Mouse (Mus musculus) midbrain, embryonic 12.5 days (tissue): ENCODE measurements around the gene Hspbp1. TPM values are rescaled to one million over a fixed set of nuclear protein-coding genes. Genes with fewer than 3 reads are reported as not detected.

Experiments
- ATAC-seq: fragments of 200-750 bp; cut with Nextera tagmentation; 2 replicates; pipeline ENCODE4 v1.8.0; 2017; ENCODE audit warnings: low read depth, moderate TSS enrichment, moderate library complexity; ENCODE audit not compliant: low FRiP score
- H3K27ac ChIP-seq: fragments of 300-500 bp; sonication (generic); replicated peaks from 2 replicates; pipeline ENCODE4 v1.5.1; 2016; ENCODE audit warnings: mild to moderate bottlenecking
- H3K27me3 ChIP-seq: fragments of 300-500 bp; sonication (generic); 2 replicates; pipeline ENCODE4 v1.6.1; 2016; ENCODE audit warnings: mild to moderate bottlenecking
- H3K36me3 ChIP-seq: fragments of 300-500 bp; sonication (generic); 2 replicates; pipeline ENCODE4 v1.6.1; 2016
- H3K4me1 ChIP-seq: fragments of 300-500 bp; sonication (generic); 2 replicates; pipeline ENCODE4 v1.6.1; 2016
- H3K4me2 ChIP-seq: fragments of 300-500 bp; sonication (generic); replicated peaks from 2 replicates; pipeline ENCODE4 v1.6.1; 2016; ENCODE audit warnings: mild to moderate bottlenecking, moderate library complexity
- H3K4me3 ChIP-seq: fragments of 300-500 bp; sonication (generic); 2 replicates; pipeline ENCODE4 v1.5.1; 2016; ENCODE audit warnings: mild to moderate bottlenecking
- H3K9ac ChIP-seq: fragments of 300-500 bp; sonication (generic); replicated peaks from 2 replicates; pipeline ENCODE4 v1.6.1; 2016; ENCODE audit warnings: mild to moderate bottlenecking, moderate library complexity
- H3K9me3 ChIP-seq: fragments of 300-500 bp; sonication (generic); 2 replicates; pipeline ENCODE4 v1.6.1; 2016; ENCODE audit warnings: mild to moderate bottlenecking
- WGBS: fragments of 180-500 bp; shearing (Covaris S2); methylation state at CpG from one replicate; pipeline ENCODE4 v1.1.7; 2016; 5-methylcytosine and 5-hydroxymethylcytosine counted together
- polyA plus RNA-seq: library from polyadenylated mRNA; unstranded; fragments of >200 nt; fragmentation: Nextera tagmentation; extraction: Ambion mirVana; gene quantifications from 2 replicates; pipeline ENCODE4 v1.2.1, GENCODE M21; 2016

Gene Hspbp1
- polyA plus RNA-seq, 1 experiment from 2014 or later: 111 TPM

- H3K4me1 ChIP-seq: no peaks in the 10 kb centered on the region
- H3K36me3 ChIP-seq: peaks cover 27% of the 10 kb centered on the region
- WGBS: 88% methylated on average over 2 of the region's 2 CpGs
- no peak overlapping the region for H3K4me3 ChIP-seq
- no peak overlapping the region for H3K27ac ChIP-seq
- ATAC-seq: no peak
- H3K9me3 ChIP-seq: no peaks in the 10 kb centered on the region
- H3K9ac ChIP-seq: no peak overlapping the region
- H3K27me3 ChIP-seq: no peaks in the 10 kb centered on the region
- no peak overlapping the region for H3K4me2 ChIP-seq
Measured at GRCm38 (mm10) chr7:4625928-4626327, 58.9 kb downstream of the Hspbp1 start.

- Histone ChIP-seq H3K4me1 (no peaks in the 10 kb centered on the region), H3K9ac (no peak overlapping the region), H3K27ac (no peak overlapping the region), H3K4me3 (no peak overlapping the region), H3K4me2 (no peak overlapping the region), H3K27me3 (no peaks in the 10 kb centered on the region), H3K36me3 (peaks cover 12% of the 10 kb centered on the region), H3K9me3 (no peaks in the 10 kb centered on the region)
- 43% methylated on average over 1 of the region's 1 CpGs for WGBS
- no peak for ATAC-seq
Measured at GRCm38 (mm10) chr7:4624343-4624742, 60.5 kb downstream of the Hspbp1 start.

- Histone ChIP-seq H3K27ac (no peak overlapping the region), H3K27me3 (no peaks in the 10 kb centered on the region), H3K9me3 (no peaks in the 10 kb centered on the region), H3K4me3 (no peak overlapping the region), H3K36me3 (peaks cover 6% of the 10 kb centered on the region), H3K9ac (no peak overlapping the region), H3K4me2 (no peak overlapping the region), H3K4me1 (no peaks in the 10 kb centered on the region)
- ATAC-seq: peak; percentile 61; the same call in 1 of the 2 replicates
- 26% methylated on average over 4 of the region's 4 CpGs for WGBS
Measured at GRCm38 (mm10) chr7:4623544-4624189, 61.2 kb downstream of the Hspbp1 start.

- Histone ChIP-seq H3K4me1 (no peaks in the 10 kb centered on the region), H3K27me3 (no peaks in the 10 kb centered on the region), H3K27ac (no peak overlapping the region), H3K9me3 (no peaks in the 10 kb centered on the region), H3K4me2 (no peak overlapping the region), H3K9ac (no peak overlapping the region), H3K36me3 (no peaks in the 10 kb centered on the region), H3K4me3 (no peak overlapping the region)
- WGBS: 50% methylated on average over 1 of the region's 1 CpGs
- no peak for ATAC-seq
Measured at GRCm38 (mm10) chr7:4619979-4620378, 64.9 kb downstream of the Hspbp1 start.

GRCm38 (mm10) chr7:4613740-4614403 is 71.0 kb downstream of the Hspbp1 start:
- Histone ChIP-seq H3K4me2 (no peak overlapping the region), H3K27me3 (no peaks in the 10 kb centered on the region), H3K36me3 (no peaks in the 10 kb centered on the region), H3K9ac (no peak overlapping the region), H3K4me3 (no peak overlapping the region), H3K9me3 (no peaks in the 10 kb centered on the region), H3K27ac (no peak overlapping the region), H3K4me1 (no peaks in the 10 kb centered on the region)
- no peak for ATAC-seq
- 85% methylated on average over 14 of the region's 14 CpGs for WGBS

- H3K4me1 ChIP-seq: no peaks in the 10 kb centered on the region
- no peak overlapping the region for H3K27ac ChIP-seq
- no peak overlapping the region for H3K9ac ChIP-seq
- H3K36me3 ChIP-seq: no peaks in the 10 kb centered on the region
- no peaks in the 10 kb centered on the region for H3K27me3 ChIP-seq
- H3K9me3 ChIP-seq: no peaks in the 10 kb centered on the region
- no peak for ATAC-seq
- no peak overlapping the region for H3K4me3 ChIP-seq
- no peak overlapping the region for H3K4me2 ChIP-seq
- 93% methylated on average over 1 of the region's 1 CpGs for WGBS
Measured at GRCm38 (mm10) chr7:4612956-4613355, 71.9 kb downstream of the Hspbp1 start.

- no peaks in the 10 kb centered on the region for H3K9me3 ChIP-seq
- no peaks in the 10 kb centered on the region for H3K4me1 ChIP-seq
- no peak overlapping the region for H3K4me3 ChIP-seq
- H3K36me3 ChIP-seq: no peaks in the 10 kb centered on the region
- H3K27ac ChIP-seq: no peak overlapping the region
- H3K4me2 ChIP-seq: no peak overlapping the region
- no peaks in the 10 kb centered on the region for H3K27me3 ChIP-seq
- no peak overlapping the region for H3K9ac ChIP-seq
- 62% methylated on average over 8 of the region's 8 CpGs for WGBS
- ATAC-seq: no peak
Measured at GRCm38 (mm10) chr7:4612386-4612785, 72.5 kb downstream of the Hspbp1 start.

- Histone ChIP-seq H3K4me1 (no peaks in the 10 kb centered on the region), H3K4me2 (no peak overlapping the region), H3K27me3 (no peaks in the 10 kb centered on the region), H3K27ac (no peak overlapping the region), H3K9me3 (no peaks in the 10 kb centered on the region), H3K9ac (no peak overlapping the region), H3K36me3 (no peaks in the 10 kb centered on the region), H3K4me3 (no peak overlapping the region)
- 80% methylated on average over 12 of the region's 12 CpGs for WGBS
- no peak for ATAC-seq
Measured at GRCm38 (mm10) chr7:4611921-4612341, 72.9 kb downstream of the Hspbp1 start.

- Histone ChIP-seq H3K4me1 (no peaks in the 10 kb centered on the region), H3K9me3 (no peaks in the 10 kb centered on the region), H3K9ac (no peak overlapping the region), H3K4me3 (no peak overlapping the region), H3K27me3 (no peaks in the 10 kb centered on the region), H3K36me3 (no peaks in the 10 kb centered on the region), H3K4me2 (no peak overlapping the region), H3K27ac (no peak overlapping the region)
- no peak for ATAC-seq
- WGBS: 86% methylated on average over 12 of the region's 12 CpGs
Measured at GRCm38 (mm10) chr7:4611511-4611910, 73.4 kb downstream of the Hspbp1 start.

Other genes starting within 250 kb of the Hspbp1 start
- gene Rdh13, start 239.4 kb downstream of the Hspbp1 start, polyA plus RNA-seq: 28.6 and 30.9 TPM in 2 replicates
- gene Eps8l1, start 224.4 kb downstream of the Hspbp1 start, polyA plus RNA-seq: 4.6 and 5.6 TPM in 2 replicates
- gene Ppp1r12c, start 183.4 kb downstream of the Hspbp1 start, polyA plus RNA-seq: 61.2 and 67.3 TPM in 2 replicates
- gene Tnnt1, start 168.7 kb downstream of the Hspbp1 start, polyA plus RNA-seq: 10.9 and 11.1 TPM in 2 replicates
- 1.9 and 3.3 TPM in 2 replicates for gene Tnni3, start 160.8 kb downstream of the Hspbp1 start, polyA plus RNA-seq
- gene Dnaaf3, start 152.6 kb downstream of the Hspbp1 start, polyA plus RNA-seq: 1.9 and 2.1 TPM in 2 replicates
- 30.9 and 33.8 TPM in 2 replicates for gene Syt5, start 137.5 kb downstream of the Hspbp1 start, polyA plus RNA-seq
- 0.10 and 0.14 TPM in 2 replicates for gene Ptprh, start 81.0 kb downstream of the Hspbp1 start, polyA plus RNA-seq
- gene Tmem86b, start 53.6 kb downstream of the Hspbp1 start, polyA plus RNA-seq: 2.8 TPM in 2 replicates
- 13.8 and 13.9 TPM in 2 replicates for gene Ppp6r1, start 26.0 kb downstream of the Hspbp1 start, polyA plus RNA-seq
- gene Brsk1, start 5.5 kb upstream of the Hspbp1 start, polyA plus RNA-seq: 5.4 and 5.7 TPM in 2 replicates
- gene Tmem150b, start 40.2 kb upstream of the Hspbp1 start, polyA plus RNA-seq: 0.18 and 0.20 TPM in 2 replicates
- 89.3 and 91.6 TPM in 2 replicates for gene Kmt5c, start 55.0 kb upstream of the Hspbp1 start, polyA plus RNA-seq
- gene Cox6b2, start 68.0 kb upstream of the Hspbp1 start, polyA plus RNA-seq: 33.7 and 45.8 TPM in 2 replicates
- gene Fam71e2, start 86.2 kb upstream of the Hspbp1 start, polyA plus RNA-seq: not detected in 2 replicates
- gene Il11, start 97.8 kb upstream of the Hspbp1 start, polyA plus RNA-seq: 0.36 and 0.38 TPM in 2 replicates
- not detected in 2 replicates for gene Tmem190, start 97.9 kb upstream of the Hspbp1 start, polyA plus RNA-seq
- 2.5 TPM in 2 replicates for gene Tmem238, start 104.6 kb upstream of the Hspbp1 start, polyA plus RNA-seq
- gene Rpl28, start 107.8 kb upstream of the Hspbp1 start, polyA plus RNA-seq: 300 and 313 TPM in 2 replicates
- 384 TPM in 2 replicates for gene Ube2s, start 127.5 kb upstream of the Hspbp1 start, polyA plus RNA-seq
- 3.3 and 4.7 TPM in 2 replicates for gene Shisa7, start 159.6 kb upstream of the Hspbp1 start, polyA plus RNA-seq
- gene Isoc2b, start 185.2 kb upstream of the Hspbp1 start, polyA plus RNA-seq: 4.6 and 5.1 TPM in 2 replicates
- 0.68 and 0.80 TPM in 2 replicates for gene Isoc2a, start 192.1 kb upstream of the Hspbp1 start, polyA plus RNA-seq
- not detected in 2 replicates for gene Gm36210, start 221.4 kb upstream of the Hspbp1 start, polyA plus RNA-seq
- gene Zfp628, start 230.1 kb upstream of the Hspbp1 start, polyA plus RNA-seq: 4.7 and 4.9 TPM in 2 replicates
- 15.1 and 16.6 TPM in 2 replicates for gene Nat14, start 237.0 kb upstream of the Hspbp1 start, polyA plus RNA-seq
- 1.6 and 2.0 TPM in 2 replicates for gene Ssc5d, start 240.7 kb upstream of the Hspbp1 start, polyA plus RNA-seq